Mouse (Mus musculus) myocyte (in vitro differentiated cells): Measurements from ENCODE around the gene Fndc9.

Experiments
- CEBPB ChIP-seq: IDR thresholded peaks from 2 replicates; pipeline ENCODE4 v1.6.1; 2011; ENCODE audit warnings: mild to moderate bottlenecking, moderate library complexity; ENCODE audit not compliant: poor library complexity, insufficient read depth, severe bottlenecking
- E2F4 ChIP-seq: IDR thresholded peaks from one replicate; pipeline ENCODE4 v1.6.1; 2011; ENCODE audit warnings: mild to moderate bottlenecking, control low read depth, moderate library complexity; ENCODE audit not compliant: insufficient read depth
- MAX ChIP-seq: IDR thresholded peaks from one replicate; pipeline ENCODE4 v1.6.1; 2011; ENCODE audit warnings: low read depth, mild to moderate bottlenecking, control low read depth
- MYOD1 ChIP-seq, 3 experiments: IDR thresholded peaks; one replicate each; pipeline ENCODE4 v1.6.1; 2011; ENCODE audit warnings: control low read depth in 2 of 3, low read depth in 2 of 3, mild to moderate bottlenecking in 2 of 3, moderate library complexity in 1 of 3; ENCODE audit not compliant: insufficient read length in 2 of 3, control insufficient read depth in 1 of 3
- MYOG ChIP-seq, 3 experiments: IDR thresholded peaks; one replicate each; pipeline ENCODE4 v1.6.1; 2011; ENCODE audit warnings: control low read depth in 2 of 3, low read depth in 2 of 3, mild to moderate bottlenecking in 2 of 3; ENCODE audit not compliant: insufficient read length in 2 of 3, control insufficient read depth in 1 of 3, insufficient read depth in 1 of 3
- POLR2A ChIP-seq: IDR thresholded peaks from one replicate; pipeline ENCODE4 v1.6.1; 2011; ENCODE audit warnings: low read depth, mild to moderate bottlenecking, control low read depth, moderate library complexity; ENCODE audit not compliant: insufficient read length
- POLR2AphosphoS2 ChIP-seq: IDR thresholded peaks from one replicate; pipeline ENCODE4 v1.6.1; 2011; ENCODE audit warnings: low read depth, control low read depth; ENCODE audit not compliant: insufficient read length
- REST ChIP-seq: IDR thresholded peaks from one replicate; pipeline ENCODE4 v1.6.1; 2011; ENCODE audit warnings: mild to moderate bottlenecking, control low read depth, moderate library complexity; ENCODE audit not compliant: insufficient read depth, insufficient read length
- TCF12 ChIP-seq: IDR thresholded peaks from one replicate; pipeline ENCODE4 v1.6.1; 2011; ENCODE audit warnings: mild to moderate bottlenecking, control low read depth; ENCODE audit not compliant: poor library complexity, insufficient read depth, severe bottlenecking
- TCF3 ChIP-seq: IDR thresholded peaks from one replicate; pipeline ENCODE4 v1.6.1; 2011; ENCODE audit warnings: low read depth, control low read depth; ENCODE audit not compliant: insufficient read length
- USF1 ChIP-seq: IDR thresholded peaks from one replicate; pipeline ENCODE4 v1.6.1; 2011; ENCODE audit warnings: low read depth, mild to moderate bottlenecking, control low read depth, moderate library complexity

DNA sequence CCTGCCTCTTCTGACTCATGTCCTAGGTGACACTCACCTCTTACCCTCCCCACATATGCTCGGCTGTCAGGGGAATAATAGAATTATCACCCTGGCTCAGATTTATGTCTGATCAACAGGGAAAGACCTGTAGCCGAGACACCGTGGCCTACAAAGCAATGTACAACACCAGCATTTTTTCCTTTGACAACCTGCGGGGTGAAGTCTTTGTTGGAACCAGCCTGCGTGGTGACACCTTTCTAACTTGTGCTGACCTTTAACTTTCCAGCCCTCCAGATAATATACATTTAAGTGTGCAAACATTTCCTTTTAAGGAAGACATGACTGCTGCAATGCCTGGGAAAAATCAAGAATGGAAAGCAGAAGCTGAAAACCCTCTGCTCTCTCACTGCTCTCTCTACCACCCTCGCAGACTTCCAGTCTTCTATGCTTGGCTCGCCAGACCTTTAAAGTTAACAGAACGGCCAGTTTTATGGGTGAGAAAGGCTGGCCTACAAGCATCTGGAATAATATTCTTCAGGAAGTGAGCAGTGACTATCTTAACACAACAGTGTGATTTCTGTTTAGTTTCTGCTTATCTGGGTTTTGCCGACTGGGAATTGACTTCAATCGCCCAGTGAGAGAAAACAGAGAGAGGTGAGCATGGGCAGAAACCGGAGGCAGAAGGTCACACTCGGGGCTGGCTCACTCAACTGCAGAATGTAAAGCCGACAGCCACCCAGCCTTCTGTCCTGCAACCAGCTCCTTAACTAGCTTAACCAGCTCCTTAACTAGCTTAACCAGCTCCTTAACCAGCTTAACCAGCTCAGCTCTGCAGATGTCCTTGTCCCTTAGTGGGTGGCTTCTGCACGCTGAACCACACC, 20.7 kb upstream of the Fndc9 start:
- TF ChIP-seq TCF12 (no peak), MAX (no peak), POLR2A (no peak), E2F4 (no peak), POLR2AphosphoS2 (no peak), MYOG (IDR thresholded peaks at IDR 0.05; ENCODE audit: control insufficient read depth in 1 of 3, insufficient read depth in 1 of 3, insufficient read length in 2 of 3, low read depth in 2 of 3) (no peak), TCF3 (no peak), USF1 (no peak), MYOD1 (IDR thresholded peaks at IDR 0.05; ENCODE audit: control insufficient read depth in 1 of 3, insufficient read length in 2 of 3, low read depth in 2 of 3) (no peak), CEBPB (no peak), REST (no peak)
